Mouse (Mus musculus) neutrophil, adult 5-6 weeks (primary cell): Measurements from ENCODE around the gene Cacna1i. TPM values are rescaled to one million over a fixed set of nuclear protein-coding genes. Genes with fewer than 3 reads are reported as not detected.

Source experiments
- ATAC-seq: fragments of 151-379, 151-347 bp; 2 replicates; pipeline ENCODE4 v1.8.0; 2017; ENCODE audit warnings: mild to moderate bottlenecking, moderate TSS enrichment; ENCODE audit not compliant: insufficient number of reproducible peaks, poor library complexity, low FRiP score, severe bottlenecking; ENCODE audit errors: extremely low read depth
- total RNA-seq: library from RNA; stranded (forward); fragments of 200-1000 nt; gene quantifications from 2 replicates; pipeline ENCODE4 v1.2.3, GENCODE M21; 2017

The Cacna1i gene
- total RNA-seq = 33.5 and 35.0 TPM in 2 replicates

- no peak for ATAC-seq
Measured at GRCm38 (mm10) chr15:80286851-80287415, at the start of gene Cacna1i. TSS of gene Cacna1i (plus strand) at chr15:80287238.

- no peak for ATAC-seq
Measured at GRCm38 (mm10) chr15:80248135-80248534, 38.9 kb upstream of the Cacna1i start.

GRCm38 (mm10) chr15:80248596-80248995, 38.4 kb upstream of the Cacna1i start:
- no peak for ATAC-seq

GRCm38 (mm10) chr15:80249672-80250071, 37.4 kb upstream of the Cacna1i start:
- no peak for ATAC-seq

GRCm38 (mm10) chr15:80250586-80250985, 36.5 kb upstream of the Cacna1i start:
- no peak for ATAC-seq

GRCm38 (mm10) chr15:80253530-80253929, 33.5 kb upstream of the Cacna1i start:
- ATAC-seq = no peak

- no peak for ATAC-seq
Measured at GRCm38 (mm10) chr15:80254207-80254606, 32.8 kb upstream of the Cacna1i start.

GRCm38 (mm10) chr15:80254847-80255645, 32.0 kb upstream of the Cacna1i start, which contains the start of gene Atf4:
TSS of gene Atf4 (plus strand) at chr15:80255184.
- ATAC-seq = peak; percentile 80

GRCm38 (mm10) chr15:80255646-80256121, 31.4 kb upstream of the Cacna1i start:
- ATAC-seq = peak; percentile 55

- no peak for ATAC-seq
Measured at GRCm38 (mm10) chr15:80256242-80256641, 30.8 kb upstream of the Cacna1i start.

GRCm38 (mm10) chr15:80256656-80257601, 30.1 kb upstream of the Cacna1i start:
- ATAC-seq = no peak

GRCm38 (mm10) chr15:80257602-80258239, 29.3 kb upstream of the Cacna1i start:
- ATAC-seq = no peak

GRCm38 (mm10) chr15:80258240-80259170, 28.5 kb upstream of the Cacna1i start:
- ATAC-seq = no peak

- no peak for ATAC-seq
Measured at GRCm38 (mm10) chr15:80259406-80260045, 27.5 kb upstream of the Cacna1i start.

- ATAC-seq = peak; percentile 18; the same call in 1 of the 2 replicates
Measured at GRCm38 (mm10) chr15:80260677-80261076, 26.4 kb upstream of the Cacna1i start.

GRCm38 (mm10) chr15:80261100-80261499, 25.9 kb upstream of the Cacna1i start:
- ATAC-seq = no peak
